8 mouse cellular contexts compared by ENCODE assay signal in genomic region chr11:95875804-95876203, GRCm38 (mm10). TPM values are rescaled to one million over a fixed set of nuclear protein-coding genes. Genes with fewer than 3 reads are reported as not detected.
DNase-seq lines count a peak whose midpoint lies in the region; ATAC-seq lines count a peak whose summit lies in the region.

No protein-coding gene starts in this region.

- no peaks in the 10 kb centered on the region for H3K36me3 ChIP-seq in liver, embryonic 13.5 days

- peak overlapping the region; percentile 23; the same call in 1 of the 2 replicates for H3K4me2 ChIP-seq in liver, embryonic 13.5 days

- 0 out of 2 replicates have a peak, but pooled peaks cover 3% of the 10 kb centered on the region for H3K4me1 ChIP-seq in liver, embryonic 13.5 days (replicated peaks)

- no peak overlapping the region for H3K9ac ChIP-seq in liver, embryonic 13.5 days

- ATAC-seq in liver, embryonic 13.5 days (ENCODE audit: low read depth): no peak
- ATAC-seq in activated CD4-positive, CD25-positive, alpha-beta regulatory T cell, adult 4 months: no peak

- DNase-seq in embryo, embryonic 10 days (ENCODE audit: low spot score): peak; percentile 8
- no peak for DNase-seq in embryo, embryonic 9.5 days (ENCODE audit: extremely low spot score)
- DNase-seq in 3T3-L1 (ENCODE audit: low read depth, low spot score) (peak; percentile 25), WW6 (ENCODE audit: low read depth, low spot score) (peak; percentile 74)
- DNase-seq in liver, embryonic 13.5 days: no peak
- DNase-seq in left cerebral cortex, adult 11 months (ENCODE audit: low spot score): no peak
- DNase-seq in kidney, postnatal 14 days: no peak

- no peak overlapping the region for H3K27ac ChIP-seq in liver, embryonic 13.5 days

- WGBS in liver, embryonic 13.5 days (ENCODE audit: insufficient replicate concordance): 22% methylated on average over 9 of the region's 9 CpGs

- no peak overlapping the region for H3K4me3 ChIP-seq in liver, embryonic 13.5 days (replicated peaks)

- no peaks in the 10 kb centered on the region for H3K9me3 ChIP-seq in liver, embryonic 13.5 days (replicated peaks)

- H3K27me3 ChIP-seq in liver, embryonic 13.5 days: 0 out of 2 replicates have a peak, but pooled peaks cover 2% of the 10 kb centered on the region

RNA-seq across cellular contexts. Expression of gene Abi3, which starts 33.5 kb away (rescaled TPM):
- polyA plus RNA-seq in liver, embryonic 13.5 days (2015; fragmentation: Nextera tagmentation; extraction: Ambion mirVana): 5.8 and 6.3 TPM in 2 replicates
- polyA plus RNA-seq in activated CD4-positive, CD25-positive, alpha-beta regulatory T cell, adult 4 months (2017; shearing (Covaris generic)): 10 to 100 TPM; 58.8 to 59.2 TPM

RNA-seq across cellular contexts. Expression of gene Gngt2, which starts 38.8 kb away (rescaled TPM):
- polyA plus RNA-seq in liver, embryonic 13.5 days (2015; fragmentation: Nextera tagmentation; extraction: Ambion mirVana): 13.8 and 15.3 TPM in 2 replicates
- 10 to 100 TPM; 47.5 to 58.4 TPM for polyA plus RNA-seq in activated CD4-positive, CD25-positive, alpha-beta regulatory T cell, adult 4 months (2017; shearing (Covaris generic))

RNA-seq across cellular contexts. Expression of gene B4galnt2, which starts 38.9 kb away (rescaled TPM):
- polyA plus RNA-seq in liver, embryonic 13.5 days (2015; fragmentation: Nextera tagmentation; extraction: Ambion mirVana): 0.13 and 0.27 TPM in 2 replicates
- polyA plus RNA-seq in activated CD4-positive, CD25-positive, alpha-beta regulatory T cell, adult 4 months (2017; shearing (Covaris generic)): under 1 TPM in 1 of 2 experiments, not detected in 1; 0.25 TPM

RNA-seq across cellular contexts. Expression of gene Phospho1, which starts 51.5 kb away (rescaled TPM):
- polyA plus RNA-seq in liver, embryonic 13.5 days (2015; fragmentation: Nextera tagmentation; extraction: Ambion mirVana): 5.2 and 6.2 TPM in 2 replicates
- not detected for polyA plus RNA-seq in activated CD4-positive, CD25-positive, alpha-beta regulatory T cell, adult 4 months (2017; shearing (Covaris generic))

Comparison
In these comparisons a context has a peak if more than half of its experiments do, and no peak if none do; other contexts are left out.
1. DNase-seq: peak in embryo, embryonic 10 days (single experiment), 3T3-L1 (single experiment) and WW6 (single experiment); none in embryo, embryonic 9.5 days (single experiment), liver, embryonic 13.5 days (single experiment), left cerebral cortex, adult 11 months (single experiment) and kidney, postnatal 14 days (single experiment).